ENCODE assay signal across 8 mouse cellular contexts in genomic region chr8:106647387-106647786, GRCm38 (mm10). TPM values are rescaled to one million over a fixed set of nuclear protein-coding genes. Genes with fewer than 3 reads are reported as not detected.
DNase-seq lines count a peak whose midpoint lies in the region; ATAC-seq lines count a peak whose summit lies in the region.

No protein-coding gene starts in this region.

- no peak overlapping the region for H3K4me3 ChIP-seq in midbrain, embryonic 10.5 days
- no peak overlapping the region for H3K4me3 ChIP-seq in midbrain, embryonic 16.5 days (ENCODE audit: low read depth, low read length)
- H3K4me3 ChIP-seq in limb, embryonic 15.5 days = no peak overlapping the region

- H3K4me1 ChIP-seq in midbrain, embryonic 10.5 days = no peaks in the 10 kb centered on the region
- no peaks in the 10 kb centered on the region for H3K4me1 ChIP-seq in midbrain, embryonic 16.5 days (ENCODE audit: control insufficient read depth, insufficient read depth, low read length)
- H3K4me1 ChIP-seq in limb, embryonic 15.5 days = no peaks in the 10 kb centered on the region

- no peaks in the 10 kb centered on the region for H3K9me3 ChIP-seq in midbrain, embryonic 10.5 days (replicated peaks)
- H3K9me3 ChIP-seq in midbrain, embryonic 16.5 days (replicated peaks; ENCODE audit: control insufficient read depth, low read length, poor library complexity, severe bottlenecking) = no peaks in the 10 kb centered on the region
- H3K9me3 ChIP-seq in limb, embryonic 15.5 days = no peaks in the 10 kb centered on the region

- H3K9ac ChIP-seq in midbrain, embryonic 16.5 days (ENCODE audit: low read depth, low read length) = no peak overlapping the region
- no peak overlapping the region for H3K9ac ChIP-seq in limb, embryonic 15.5 days

- H3K27me3 ChIP-seq in midbrain, embryonic 10.5 days (ENCODE audit: low read depth, poor library complexity, severe bottlenecking) = no peaks in the 10 kb centered on the region
- H3K27me3 ChIP-seq in midbrain, embryonic 16.5 days (ENCODE audit: control insufficient read depth, insufficient read depth, low read depth, low read length) = no peaks in the 10 kb centered on the region
- H3K27me3 ChIP-seq in limb, embryonic 15.5 days = no peaks in the 10 kb centered on the region

- ATAC-seq in midbrain, embryonic 16.5 days = no peak
- no peak for ATAC-seq in limb, embryonic 15.5 days (ENCODE audit: insufficient number of reproducible peaks, low FRiP score, low TSS enrichment, low read depth)

- DNase-seq in midbrain, embryonic 10.5 days (ENCODE audit: low spot score) = peak; percentile 74
- DNase-seq in cerebellum, adult 18-20 months = peak; percentile 67 to 79
- DNase-seq in frontal cortex, postnatal 25 days (ENCODE audit: low spot score in 2 of 2) = peak; percentile 73 to 77
- DNase-seq in kidney, adult 9 months = peak; percentile 90
- peak; percentile 60 for DNase-seq in ovary, postnatal 36 days (ENCODE audit: low spot score)
- DNase-seq in thymus, postnatal 10 days (ENCODE audit: low spot score in 2 of 2) = peak; percentile 42 to 69

- no peaks in the 10 kb centered on the region for H3K36me3 ChIP-seq in midbrain, embryonic 10.5 days
- H3K36me3 ChIP-seq in midbrain, embryonic 16.5 days (ENCODE audit: control insufficient read depth, insufficient read depth, low read length) = no peaks in the 10 kb centered on the region
- H3K36me3 ChIP-seq in limb, embryonic 15.5 days = no peaks in the 10 kb centered on the region

- no peak overlapping the region for H3K27ac ChIP-seq in midbrain, embryonic 10.5 days (replicated peaks)
- no peak overlapping the region for H3K27ac ChIP-seq in midbrain, embryonic 16.5 days (ENCODE audit: low read length)
- peak overlapping the region; percentile 28; the same call in 1 of the 2 replicates for H3K27ac ChIP-seq in limb, embryonic 15.5 days

- 37% methylated on average over 2 of the region's 2 CpGs for WGBS in midbrain, embryonic 10.5 days
- WGBS in midbrain, embryonic 16.5 days = 35% methylated on average over 2 of the region's 2 CpGs
- 36% methylated on average over 2 of the region's 2 CpGs for WGBS in limb, embryonic 15.5 days

- no peak overlapping the region for H3K4me2 ChIP-seq in midbrain, embryonic 16.5 days (ENCODE audit: low read length)
- no peak overlapping the region for H3K4me2 ChIP-seq in limb, embryonic 15.5 days

RNA-seq across cellular contexts. Expression of gene Tango6, which starts 35.5 kb away (rescaled TPM):
- polyA plus RNA-seq in midbrain, embryonic 10.5 days (2016; fragmentation: Nextera tagmentation; extraction: Ambion mirVana) = 13.8 and 14.2 TPM in 2 replicates
- polyA plus RNA-seq in midbrain, embryonic 16.5 days (2015; fragmentation: Nextera tagmentation; extraction: Ambion mirVana) = 6.1 and 6.3 TPM in 2 replicates
- 8.2 and 8.9 TPM in 2 replicates for polyA plus RNA-seq in limb, embryonic 15.5 days (2015; fragmentation: Nextera tagmentation; extraction: Ambion mirVana)

RNA-seq across cellular contexts. Expression of gene Cdh1, which starts 44.2 kb away (rescaled TPM):
- polyA plus RNA-seq in midbrain, embryonic 10.5 days (2016; fragmentation: Nextera tagmentation; extraction: Ambion mirVana) = 8.2 and 8.7 TPM in 2 replicates
- polyA plus RNA-seq in midbrain, embryonic 16.5 days (2015; fragmentation: Nextera tagmentation; extraction: Ambion mirVana) = 3.8 and 4.1 TPM in 2 replicates
- 67.3 and 77.8 TPM in 2 replicates for polyA plus RNA-seq in limb, embryonic 15.5 days (2015; fragmentation: Nextera tagmentation; extraction: Ambion mirVana)
